Mouse (Mus musculus): Measurements from ENCODE around the gene Mfsd12.

Gene Mfsd12

GRCm38 (mm10) chr10:81329194-81329975 is 27.9 kb upstream of the Mfsd12 start:
- no peak for DNase-seq

GRCm38 (mm10) chr10:81330007-81330406 is 27.3 kb upstream of the Mfsd12 start:
- no peak for DNase-seq

GRCm38 (mm10) chr10:81332277-81332676 is 25.0 kb upstream of the Mfsd12 start:
- no peak for DNase-seq

GRCm38 (mm10) chr10:81334324-81334723 is 23.0 kb upstream of the Mfsd12 start:
- no peak for DNase-seq

GRCm38 (mm10) chr10:81335393-81336340 is 21.6 kb upstream of the Mfsd12 start:
- DNase-seq: peak; percentile 66 to 78

- DNase-seq: no peak
Observed at GRCm38 (mm10) chr10:81336558-81336957, 20.7 kb upstream of the Mfsd12 start.

- DNase-seq: no peak
Observed at GRCm38 (mm10) chr10:81340551-81341332, 16.5 kb upstream of the Mfsd12 start.

GRCm38 (mm10) chr10:81341333-81341949 is 15.8 kb upstream of the Mfsd12 start:
- DNase-seq: peak; percentile 87

GRCm38 (mm10) chr10:81342686-81343505 is 14.4 kb upstream of the Mfsd12 start, which contains the start of gene Gipc3:
Gene Gipc3 (minus strand): TSS chr10:81343266.
- no peak for DNase-seq

GRCm38 (mm10) chr10:81344421-81345161 is 12.7 kb upstream of the Mfsd12 start:
- DNase-seq: peak; percentile 42 to 59

GRCm38 (mm10) chr10:81345162-81345534 is 12.1 kb upstream of the Mfsd12 start:
- no peak for DNase-seq

GRCm38 (mm10) chr10:81346453-81347067 is 10.7 kb upstream of the Mfsd12 start:
- DNase-seq: peak; percentile 52 to 54

GRCm38 (mm10) chr10:81349146-81349545 is 8.1 kb upstream of the Mfsd12 start:
- no peak for DNase-seq

GRCm38 (mm10) chr10:81349961-81350350 is 7.3 kb upstream of the Mfsd12 start:
- DNase-seq: no peak

GRCm38 (mm10) chr10:81350351-81351063 is 6.8 kb upstream of the Mfsd12 start, which contains the start of gene Hmg20b:
Gene Hmg20b (minus strand): TSS chr10:81350480.
- peak; percentile 99 to 100 for DNase-seq

- no peak for DNase-seq
Observed at GRCm38 (mm10) chr10:81351678-81352291, 5.5 kb upstream of the Mfsd12 start.

GRCm38 (mm10) chr10:81354738-81355477 is 2.4 kb upstream of the Mfsd12 start:
- no peak for DNase-seq

GRCm38 (mm10) chr10:81355533-81355932 is 1.8 kb upstream of the Mfsd12 start:
- no peak for DNase-seq
